Mouse (Mus musculus) heart, embryonic 16.5 days (tissue): ENCODE results near the gene Slc2a4. TPM values are rescaled to one million over a fixed set of nuclear protein-coding genes. Genes with fewer than 3 reads are reported as not detected.
A peak's percentile ranks its signal among the peaks of the same experiment; 100 is the strongest.

Source experiments
- ATAC-seq: fragments of 200-750 bp; cut with Nextera tagmentation; replicated peaks from 2 replicates; pipeline ENCODE4 v1.8.0; 2017; ENCODE audit warnings: moderate number of reproducible peaks; ENCODE audit not compliant: insufficient read depth, low FRiP score; ENCODE audit errors: extremely low read depth
- H3K27ac ChIP-seq: fragments of 300-500 bp; sonication (generic); 2 replicates; pipeline ENCODE4 v1.5.1; 2014; ENCODE audit warnings: mild to moderate bottlenecking, low read length, control low read depth, moderate library complexity
- H3K27me3 ChIP-seq: fragments of 300-500 bp; sonication (generic); 2 replicates; pipeline ENCODE4 v1.6.1; 2014; ENCODE audit warnings: low read length, mixed read lengths; ENCODE audit not compliant: control insufficient read depth, insufficient read depth
- H3K36me3 ChIP-seq: fragments of 300-500 bp; sonication (generic); 2 replicates; pipeline ENCODE4 v1.6.1; 2014; ENCODE audit not compliant: control insufficient read depth, insufficient read depth
- H3K4me1 ChIP-seq: fragments of 300-500 bp; sonication (generic); 2 replicates; pipeline ENCODE4 v1.6.1; 2014; ENCODE audit warnings: low read length, mixed read lengths; ENCODE audit not compliant: control insufficient read depth, insufficient read depth
- H3K4me2 ChIP-seq: fragments of 300-500 bp; sonication (generic); 2 replicates; pipeline ENCODE4 v1.6.1; 2014; ENCODE audit warnings: low read depth, mild to moderate bottlenecking, control low read depth, low read length
- H3K4me3 ChIP-seq: fragments of 300-500 bp; sonication (generic); 2 replicates; pipeline ENCODE4 v1.5.1; 2014; ENCODE audit warnings: mild to moderate bottlenecking, control low read depth, low read length
- H3K9ac ChIP-seq: fragments of 300-500 bp; sonication (generic); 2 replicates; pipeline ENCODE4 v1.6.1; 2014; ENCODE audit warnings: low read length, control low read depth
- H3K9me3 ChIP-seq: fragments of 300-500 bp; sonication (generic); replicated peaks from 2 replicates; pipeline ENCODE4 v1.6.1; 2016; ENCODE audit warnings: low read length; ENCODE audit not compliant: control insufficient read depth
- WGBS: fragments of 180-500 bp; shearing (Covaris S2); extraction: QIAGEN DNeasy Blood & Tissue Kit; methylation state at CpG from one replicate; pipeline ENCODE4 v1.1.7; 2014; 5-methylcytosine and 5-hydroxymethylcytosine counted together
- polyA plus RNA-seq: library from polyadenylated mRNA; unstranded; fragments of >200 nt; fragmentation: Nextera tagmentation; extraction: Ambion mirVana; gene quantifications from 2 replicates; pipeline ENCODE4 v1.2.1, GENCODE M21; 2015

The Slc2a4 gene
- polyA plus RNA-seq, 1 experiment from 2014 or later, result 58.4 TPM

- Histone ChIP-seq H3K27me3 (no peaks in the 10 kb centered on the region), H3K4me3 (no peak overlapping the region), H3K4me2 (no peak overlapping the region), H3K4me1 (peaks cover 40% of the 10 kb centered on the region), H3K9me3 (no peaks in the 10 kb centered on the region), H3K9ac (no peak overlapping the region), H3K27ac (no peak overlapping the region), H3K36me3 (peaks cover 48% of the 10 kb centered on the region)
- 50% methylated on average over 5 of the region's 5 CpGs for WGBS
- ATAC-seq, result no peak
Observed at GRCm38 (mm10) chr11:69915667-69916627, 32.0 kb downstream of the Slc2a4 start.

DNA sequence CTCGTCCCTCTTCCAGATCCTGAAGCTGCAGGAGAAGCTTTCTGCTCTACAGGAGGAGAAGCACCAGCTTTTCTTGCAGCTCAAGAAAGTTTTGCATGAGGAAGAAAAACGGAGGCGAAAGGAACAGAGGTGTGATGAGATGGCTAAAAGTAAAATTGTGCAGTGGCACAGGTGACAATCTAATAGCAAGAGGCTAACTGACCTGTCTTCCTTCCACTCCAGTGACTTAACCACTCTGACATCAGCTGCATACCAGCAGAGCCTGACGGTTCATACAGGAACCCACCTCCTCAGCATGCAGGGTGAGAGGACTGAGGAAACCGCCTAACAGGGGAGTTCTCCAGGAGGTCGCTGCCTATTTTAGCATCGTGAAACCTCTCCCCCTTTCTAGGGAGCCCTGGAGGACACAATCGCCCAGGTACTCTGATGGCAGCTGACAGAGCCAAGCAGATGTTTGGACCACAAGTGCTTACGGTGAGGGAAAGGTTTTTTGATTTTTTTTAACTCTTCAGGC lies 33.0 kb downstream of the Slc2a4 start:
- Histone ChIP-seq H3K4me2 (peak overlapping the region; percentile 99), H3K9me3 (no peaks in the 10 kb centered on the region), H3K27ac (no peak overlapping the region), H3K9ac (peak overlapping the region; percentile 94; the same call in 1 of the 2 replicates), H3K36me3 (peaks cover 58% of the 10 kb centered on the region), H3K4me3 (peak overlapping the region; percentile 97), H3K27me3 (no peaks in the 10 kb centered on the region), H3K4me1 (peaks cover 40% of the 10 kb centered on the region)
- no peak for ATAC-seq
- WGBS, result 36% methylated on average over 9 of the region's 9 CpGs

DNA sequence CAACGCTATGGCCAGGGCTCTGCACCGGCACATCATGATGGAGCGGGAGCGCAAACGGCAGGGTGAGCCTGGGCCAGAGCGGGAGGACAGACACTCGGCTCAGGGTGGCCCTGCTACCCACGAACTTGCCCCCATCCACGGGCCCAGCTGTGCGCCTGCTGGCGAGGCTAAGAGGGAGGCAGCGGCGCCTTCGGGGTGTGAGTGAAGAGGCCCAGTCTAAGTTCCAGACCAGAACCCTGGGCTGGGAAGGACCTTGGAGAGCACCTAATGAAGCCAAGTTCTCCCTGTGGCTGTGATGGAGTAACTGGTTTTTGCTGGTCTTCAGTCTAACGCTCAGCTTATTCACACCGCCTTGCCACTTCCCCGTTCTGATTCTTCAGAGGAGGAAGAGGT lies 33.6 kb downstream of the Slc2a4 start:
- H3K4me1 ChIP-seq, result peaks cover 38% of the 10 kb centered on the region

DNA sequence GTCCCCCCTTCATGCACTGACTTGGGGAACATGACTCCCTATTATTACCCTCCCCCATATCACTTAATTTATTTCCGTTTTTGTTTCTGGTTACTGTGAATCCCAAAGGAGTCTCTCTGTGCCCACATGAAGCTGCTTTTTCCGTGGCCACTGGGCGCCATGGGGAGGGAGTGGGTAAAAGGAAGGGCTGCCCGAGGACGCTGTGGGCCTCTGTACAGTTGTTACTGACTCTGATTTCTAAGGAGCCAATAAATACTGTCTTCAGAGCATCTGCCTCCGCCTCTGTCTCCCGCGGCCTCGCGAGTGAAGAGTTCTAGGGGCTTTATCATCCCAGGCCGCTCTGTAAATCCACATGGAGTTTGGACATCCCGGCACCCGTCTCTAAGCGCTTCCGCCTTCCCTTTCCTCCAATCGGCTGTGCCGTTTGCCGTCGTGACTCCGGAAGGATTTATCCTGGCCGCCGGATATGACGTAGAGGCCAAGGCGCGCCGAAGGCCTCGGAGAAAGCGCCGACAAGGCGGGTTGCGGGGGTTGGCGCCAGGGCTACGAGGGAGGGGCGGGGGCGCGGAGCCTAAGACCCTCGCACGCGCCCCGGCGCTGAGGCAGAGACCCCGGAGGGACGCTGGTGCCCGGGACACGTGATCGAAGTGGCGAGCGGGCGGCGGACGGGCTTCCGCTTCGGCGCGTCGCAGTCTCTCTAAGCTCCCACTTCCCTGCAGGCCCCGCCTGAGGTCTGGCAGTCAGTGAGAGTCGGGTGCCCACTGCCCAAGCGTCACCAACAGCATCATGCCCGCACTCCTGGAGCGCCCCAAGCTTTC lies 34.2 kb downstream of the Slc2a4 start, which contains the start of gene Gps2:
TSS of gene Gps2 (plus strand) at position 335 of the 818 bp plus-strand sequence.
- peak within 1 kb of the TSS; percentile 99 for H3K4me2 ChIP-seq
- peak within 1 kb of the TSS; percentile 94 for H3K9ac ChIP-seq
- H3K27ac ChIP-seq, result peak within 1 kb of the TSS; percentile 91
- WGBS, result 2% methylated on average over 61 of the region's 61 CpGs
- H3K36me3 ChIP-seq, result peaks cover 68% of the 10 kb centered on the region
- peak; percentile 88 for ATAC-seq
- no peaks in the 10 kb centered on the region for H3K9me3 ChIP-seq
- H3K27me3 ChIP-seq, result no peaks in the 10 kb centered on the region
- peaks cover 32% of the 10 kb centered on the region for H3K4me1 ChIP-seq
- peak within 1 kb of the TSS; percentile 97 for H3K4me3 ChIP-seq

More for the DNA sequence above, 33.6 kb downstream of the Slc2a4 start:
- Histone ChIP-seq H3K27me3 (no peaks in the 10 kb centered on the region), H3K36me3 (peaks cover 64% of the 10 kb centered on the region), H3K27ac (peak overlapping the region; percentile 91), H3K9me3 (no peaks in the 10 kb centered on the region), H3K4me2 (peak overlapping the region; percentile 99), H3K4me3 (peak overlapping the region; percentile 97), H3K9ac (peak overlapping the region; percentile 94)
- 3% methylated on average over 17 of the region's 17 CpGs for WGBS
- ATAC-seq, result no peak; the same call in 1 of the 2 replicates

DNA sequence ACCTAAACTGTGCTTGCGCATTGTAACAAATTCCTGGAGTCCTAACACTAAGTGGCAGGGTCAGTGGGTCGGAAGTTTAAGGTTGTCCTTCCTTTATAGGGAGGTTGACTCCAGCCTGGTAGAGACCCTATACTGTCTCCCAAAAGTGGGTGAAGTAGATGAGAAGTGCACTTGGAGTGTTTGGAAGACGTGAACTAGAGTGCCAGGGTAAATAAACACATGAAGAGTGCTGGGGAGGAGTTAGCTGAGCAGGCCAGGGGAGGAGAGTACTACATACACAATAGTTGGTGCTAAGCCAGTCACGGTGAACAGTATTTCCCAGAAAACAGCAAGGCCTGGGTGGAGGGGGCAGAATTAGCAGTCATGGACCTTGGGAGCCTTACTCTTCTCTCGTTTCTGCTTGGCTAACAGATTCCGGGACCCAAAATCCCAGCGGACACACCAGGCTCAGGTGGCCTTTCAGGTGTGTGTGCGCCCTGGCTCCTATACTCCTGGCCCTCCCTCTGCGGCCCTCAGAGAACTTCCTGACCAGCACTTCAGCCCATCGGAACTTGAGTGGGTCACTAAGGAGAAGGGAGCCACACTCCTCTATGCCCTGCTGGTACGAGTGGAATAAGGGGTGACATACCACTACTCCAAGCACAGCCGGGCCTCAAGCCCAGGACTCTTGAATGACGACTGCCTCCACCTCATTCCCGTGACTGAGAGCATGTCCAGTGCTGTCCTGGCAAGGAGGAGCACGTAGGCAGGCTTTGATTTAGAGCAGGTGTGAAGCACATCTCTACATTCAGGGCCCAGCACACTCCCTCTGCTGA lies 35.1 kb downstream of the Slc2a4 start:
- Histone ChIP-seq H3K27ac (peak overlapping the region; percentile 91), H3K9me3 (no peaks in the 10 kb centered on the region), H3K4me2 (peak overlapping the region; percentile 99), H3K4me1 (peaks cover 27% of the 10 kb centered on the region), H3K36me3 (peaks cover 68% of the 10 kb centered on the region), H3K9ac (peak overlapping the region; percentile 94), H3K27me3 (no peaks in the 10 kb centered on the region), H3K4me3 (peak overlapping the region; percentile 97)
- WGBS, result 69% methylated on average over 15 of the region's 15 CpGs
- no peak for ATAC-seq

GRCm38 (mm10) chr11:69911701-69912100 lies 36.3 kb downstream of the Slc2a4 start:
- WGBS, result 84% methylated on average over 6 of the region's 6 CpGs
- no peak overlapping the region for H3K4me3 ChIP-seq

GRCm38 (mm10) chr11:69910781-69911560 lies 37.0 kb downstream of the Slc2a4 start:
- WGBS, result 87% methylated on average over 17 of the region's 17 CpGs
- Histone ChIP-seq H3K27ac (no peak overlapping the region), H3K36me3 (peaks cover 72% of the 10 kb centered on the region), H3K9me3 (no peaks in the 10 kb centered on the region), H3K27me3 (no peaks in the 10 kb centered on the region), H3K4me3 (no peak overlapping the region), H3K9ac (no peak overlapping the region), H3K4me1 (peaks cover 24% of the 10 kb centered on the region), H3K4me2 (no peak overlapping the region)
- ATAC-seq, result no peak

More at GRCm38 (mm10) chr11:69911701-69912100, 36.3 kb downstream of the Slc2a4 start:
- ATAC-seq, result no peak
- Histone ChIP-seq H3K27ac (no peak overlapping the region), H3K4me1 (peaks cover 27% of the 10 kb centered on the region), H3K9ac (no peak overlapping the region), H3K9me3 (no peaks in the 10 kb centered on the region), H3K36me3 (peaks cover 70% of the 10 kb centered on the region), H3K27me3 (no peaks in the 10 kb centered on the region), H3K4me2 (no peak overlapping the region)

- peaks cover 16% of the 10 kb centered on the region for H3K4me1 ChIP-seq
- ATAC-seq, result no peak
- H3K9ac ChIP-seq, result no peak overlapping the region
- H3K27ac ChIP-seq, result no peak overlapping the region
- no peaks in the 10 kb centered on the region for H3K9me3 ChIP-seq
- no peaks in the 10 kb centered on the region for H3K27me3 ChIP-seq
- 90% methylated on average over 8 of the region's 8 CpGs for WGBS
- H3K4me2 ChIP-seq, result no peak overlapping the region
- H3K36me3 ChIP-seq, result peaks cover 71% of the 10 kb centered on the region
- H3K4me3 ChIP-seq, result no peak overlapping the region
Observed at GRCm38 (mm10) chr11:69910177-69910576, 37.8 kb downstream of the Slc2a4 start.
